Mouse (Mus musculus) cerebellum, postnatal 14 days (tissue): ENCODE measurements around the gene Fam102a.
A peak's percentile ranks its signal among the peaks of the same experiment; 100 is the strongest.

ENCODE experiments used
- DNase-seq, 2 experiments: peaks; one replicate each; pipeline ENCODE4 v3.0.0; 2021; ENCODE audit warnings: mixed read lengths in 2 of 2

Gene Fam102a

GRCm38 (mm10) chr2:32610610-32611229, 75.6 kb downstream of the Fam102a start:
- peak in 1 of 2 experiments; percentile 47 for DNase-seq

- no peak for DNase-seq
Measured at GRCm38 (mm10) chr2:32612274-32612673, 77.1 kb downstream of the Fam102a start.

GRCm38 (mm10) chr2:32617109-32617508, 82.0 kb downstream of the Fam102a start:
- no peak for DNase-seq

- peak in 1 of 2 experiments; percentile 74 for DNase-seq
Measured at GRCm38 (mm10) chr2:32617601-32618000, 82.5 kb downstream of the Fam102a start.

- DNase-seq = no peak
Measured at GRCm38 (mm10) chr2:32618051-32618450, 82.9 kb downstream of the Fam102a start.
